Mouse (Mus musculus) gastrocnemius, postnatal 25 days (tissue): ENCODE data around the gene C5ar1. TPM values are rescaled to one million over a fixed set of nuclear protein-coding genes. Genes with fewer than 3 reads are reported as not detected.

Experiments used
- DNase-seq: peaks from one replicate; pipeline ENCODE4 v3.0.0; 2022
- total RNA-seq, 2 experiments: library from RNA; stranded (reverse); gene quantifications; 1 replicate in 1 of 2; 2 replicates in 1 of 2; pipeline ENCODE4 v1.2.3; 2021

The C5ar1 gene
- total RNA-seq, 2 experiments from 2014 or later, result 1.6 to 2.9 TPM

DNA sequence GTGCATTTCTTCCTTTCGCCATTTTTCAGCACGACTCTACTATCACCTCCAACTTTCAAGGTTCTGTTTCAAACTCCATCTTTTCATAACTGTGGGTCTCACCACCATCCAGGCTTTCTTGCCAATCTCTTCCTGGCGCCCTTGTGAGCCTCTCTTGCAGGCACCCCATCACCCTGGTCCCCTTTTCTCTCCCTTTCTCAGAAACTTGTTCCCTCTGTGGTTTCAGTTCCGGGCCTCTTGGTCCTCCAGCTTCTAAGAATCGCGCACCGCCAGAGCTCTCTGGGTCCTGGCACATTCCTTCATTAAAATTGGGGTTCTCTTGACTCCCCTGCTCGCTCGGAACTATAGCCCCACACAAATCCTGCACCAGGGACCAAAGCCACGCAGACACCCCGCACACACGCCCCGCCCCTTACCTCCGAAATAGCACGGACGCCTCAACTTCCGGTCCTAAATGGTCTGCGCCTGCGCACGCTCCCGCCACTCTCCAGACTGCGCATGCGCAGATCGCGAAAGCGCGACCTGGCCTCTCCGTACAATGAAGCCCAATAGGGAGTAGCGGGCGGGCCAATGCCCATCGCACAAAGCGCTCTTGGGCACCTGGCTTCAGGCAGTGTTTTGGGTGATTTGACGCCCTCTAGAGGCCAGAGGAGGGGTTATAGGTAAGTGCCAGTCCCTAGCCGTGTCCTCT lies 37.6 kb downstream of the C5ar1 start, which contains the start of gene Dhx34:
Gene Dhx34 (minus strand): TSS at position 456 of the 691 bp plus-strand sequence.
- DNase-seq, result peak; percentile 93

DNA sequence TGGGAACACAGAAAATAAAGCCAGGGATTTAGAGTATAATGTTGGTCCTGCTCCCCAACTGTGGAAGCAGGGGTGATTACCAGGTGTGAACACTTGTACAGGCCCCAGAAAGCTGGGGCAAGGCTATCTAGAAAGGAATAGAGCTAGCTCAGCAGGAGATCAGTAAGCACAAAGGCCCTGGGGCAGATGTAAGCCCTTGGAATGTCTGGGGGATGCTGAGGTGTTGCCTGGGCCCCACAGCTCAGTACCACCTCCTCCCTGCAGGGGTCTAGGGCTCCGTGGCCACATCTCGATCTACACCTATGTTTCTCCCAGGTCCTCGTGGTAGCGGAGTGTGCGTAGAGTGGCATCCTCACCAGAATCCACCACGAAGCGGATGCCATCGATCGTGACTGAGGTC lies 45.4 kb downstream of the C5ar1 start:
- DNase-seq, result no peak

DNA sequence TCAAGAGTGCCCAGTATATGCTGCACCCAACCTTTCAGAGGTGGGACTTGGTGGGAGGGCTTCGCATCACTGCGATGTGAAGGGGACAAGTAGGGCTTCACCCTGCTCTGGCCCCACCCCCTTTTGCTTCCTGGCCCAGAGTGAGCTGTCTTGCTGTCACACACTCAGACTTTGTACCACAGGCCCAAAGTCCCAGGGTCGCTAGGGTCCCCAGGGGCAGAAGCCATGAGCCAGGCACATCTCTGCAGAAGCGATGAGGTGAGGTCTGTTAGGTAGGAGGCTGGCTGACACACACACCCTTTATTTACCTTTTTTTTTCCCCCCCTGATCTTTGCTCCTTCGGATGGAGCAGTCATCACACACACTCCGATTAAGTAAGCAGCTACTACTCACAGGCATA lies 46.1 kb downstream of the C5ar1 start:
- no peak for DNase-seq

DNA sequence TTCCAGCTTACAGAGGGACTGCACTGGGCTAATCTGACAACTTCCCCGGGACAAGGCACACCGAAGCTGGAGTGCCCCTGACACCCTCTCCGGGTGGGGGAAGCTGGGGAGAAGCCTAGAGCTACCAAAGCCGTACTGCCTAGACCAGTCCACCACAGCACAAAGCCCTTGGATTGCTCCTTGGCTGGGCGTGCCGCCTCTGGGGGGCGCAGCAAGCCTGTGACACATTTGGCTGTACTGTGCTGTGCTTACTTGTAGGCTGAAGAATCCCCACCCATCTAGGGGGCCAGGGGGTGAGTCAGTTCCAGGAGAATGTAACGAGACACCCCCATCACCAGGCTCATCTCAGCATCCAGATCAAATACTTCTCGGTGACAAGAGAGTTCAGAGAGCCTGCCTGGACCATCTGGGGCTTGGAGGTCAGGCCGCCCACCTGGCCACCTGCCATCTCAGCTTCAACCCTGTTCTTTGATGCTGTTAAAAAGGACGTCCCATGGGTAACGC lies 48.4 kb downstream of the C5ar1 start:
- no peak for DNase-seq

DNA sequence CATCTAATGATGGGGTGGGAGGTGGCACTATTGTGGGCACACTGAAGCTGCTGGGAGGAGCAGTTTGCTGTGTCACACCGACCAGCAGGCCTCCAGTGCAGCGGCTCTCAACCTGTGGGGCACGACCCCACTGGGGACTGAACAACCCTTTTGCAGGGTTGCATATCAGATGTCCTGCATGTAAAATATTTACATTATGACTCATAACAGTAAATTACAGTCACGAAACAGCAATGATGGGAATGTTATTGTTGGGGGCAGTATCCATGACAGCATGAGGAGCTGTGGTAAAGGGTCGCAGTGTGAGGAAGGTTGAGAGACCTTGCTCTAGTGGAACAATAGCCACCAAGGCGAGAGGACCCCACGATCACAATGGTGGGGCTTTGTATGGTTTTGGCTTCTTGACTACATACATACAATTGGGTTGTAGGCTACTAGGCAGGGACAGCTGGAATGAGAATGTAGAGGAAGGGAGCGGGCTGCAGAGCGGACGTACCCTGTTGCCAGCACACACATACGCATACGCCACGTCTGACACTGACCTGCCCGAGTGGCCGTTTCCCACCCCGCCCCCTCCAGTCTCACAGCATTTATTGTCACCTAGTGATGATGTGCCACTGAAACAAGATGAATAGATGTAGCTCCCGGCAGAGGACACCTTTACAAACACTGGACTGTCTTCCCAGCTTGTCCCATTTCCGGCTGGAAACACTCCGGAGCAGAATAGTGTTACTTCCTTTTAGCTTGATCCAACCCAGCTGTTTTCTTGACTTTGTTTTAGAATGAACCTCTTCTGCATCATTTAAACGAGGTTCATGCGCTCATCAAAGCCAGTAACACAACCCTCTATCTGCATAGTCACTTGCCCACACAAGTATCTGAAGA lies 50.3 kb downstream of the C5ar1 start:
- DNase-seq, result no peak

DNA sequence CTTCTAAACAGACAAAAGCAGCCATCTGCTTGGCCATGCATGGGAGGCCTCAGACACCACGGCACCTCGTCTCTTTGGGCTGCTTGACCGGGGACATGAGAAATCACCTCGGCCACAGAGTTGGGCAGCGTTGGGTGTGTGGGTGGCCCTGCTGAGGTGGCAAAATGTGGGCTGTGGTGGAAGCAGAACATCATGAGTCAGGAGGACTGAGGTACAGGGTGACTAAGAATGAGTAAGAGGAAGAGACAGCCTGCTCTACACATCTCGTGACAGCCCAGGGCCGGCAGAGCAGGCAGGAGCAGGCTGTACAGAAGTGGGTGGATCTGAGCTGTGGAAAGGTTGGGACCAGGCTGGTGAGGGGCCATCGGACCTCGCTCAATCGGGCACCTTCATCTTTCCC lies 51.8 kb downstream of the C5ar1 start:
- peak; percentile 28 for DNase-seq

DNA sequence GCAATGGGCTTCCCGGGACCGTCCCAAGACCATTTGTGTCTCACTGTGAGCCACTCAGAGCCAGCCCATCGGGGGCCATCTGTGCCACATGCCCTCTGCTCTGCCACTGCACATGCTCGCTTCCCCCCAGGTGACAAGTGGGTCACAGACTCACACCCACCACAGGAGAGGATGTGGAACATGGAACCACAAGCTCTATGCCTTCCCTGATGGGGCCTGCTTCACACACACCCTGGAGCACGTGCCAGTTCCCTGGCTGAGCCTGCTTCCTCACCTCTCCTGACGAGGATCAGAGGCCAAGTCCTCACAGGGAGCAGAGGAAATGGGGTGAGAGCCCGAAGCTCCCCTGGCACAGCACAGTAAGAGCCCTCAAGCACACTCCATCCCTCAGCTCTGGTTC lies 52.3 kb downstream of the C5ar1 start:
- no peak for DNase-seq

DNA sequence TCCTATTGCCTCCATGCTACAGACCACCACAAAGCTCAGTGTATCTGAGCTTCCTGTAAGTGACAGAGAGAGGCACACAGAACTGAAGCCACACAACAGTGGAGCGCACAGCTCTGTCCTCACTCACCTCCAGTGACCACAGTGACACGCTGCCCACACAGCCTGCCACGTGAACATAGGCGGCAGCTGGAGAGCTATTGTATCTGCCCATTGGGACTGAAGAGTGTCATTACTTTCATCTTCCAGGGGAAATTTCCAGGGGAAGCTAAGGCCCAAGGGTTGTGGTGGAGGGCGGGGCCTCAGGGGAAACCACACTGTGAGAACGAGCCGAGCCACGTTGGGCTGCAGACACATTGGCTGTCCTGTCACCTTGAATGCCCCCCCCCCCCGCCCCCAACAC lies 54.5 kb downstream of the C5ar1 start:
- DNase-seq, result no peak

DNA sequence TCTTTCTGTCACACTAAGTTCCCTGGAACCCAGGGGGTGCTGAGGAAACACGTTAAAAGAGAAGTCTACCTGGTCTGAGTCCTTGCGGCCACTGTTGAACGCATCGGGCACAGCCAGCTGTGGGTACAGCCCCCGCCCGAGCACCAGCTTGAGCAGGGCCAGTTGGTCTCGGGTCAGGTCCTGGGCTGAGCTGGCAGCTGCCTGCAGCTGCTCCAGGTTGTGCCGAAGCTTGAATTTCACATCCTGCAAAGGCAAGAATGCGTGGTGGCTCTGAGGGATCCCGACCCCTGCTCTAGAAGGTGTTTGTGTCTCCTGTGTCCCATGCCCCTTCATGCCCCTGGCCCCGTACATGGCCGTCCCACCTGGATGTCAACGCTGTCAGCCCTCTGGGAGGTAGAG lies 55.8 kb downstream of the C5ar1 start:
- DNase-seq, result no peak

DNA sequence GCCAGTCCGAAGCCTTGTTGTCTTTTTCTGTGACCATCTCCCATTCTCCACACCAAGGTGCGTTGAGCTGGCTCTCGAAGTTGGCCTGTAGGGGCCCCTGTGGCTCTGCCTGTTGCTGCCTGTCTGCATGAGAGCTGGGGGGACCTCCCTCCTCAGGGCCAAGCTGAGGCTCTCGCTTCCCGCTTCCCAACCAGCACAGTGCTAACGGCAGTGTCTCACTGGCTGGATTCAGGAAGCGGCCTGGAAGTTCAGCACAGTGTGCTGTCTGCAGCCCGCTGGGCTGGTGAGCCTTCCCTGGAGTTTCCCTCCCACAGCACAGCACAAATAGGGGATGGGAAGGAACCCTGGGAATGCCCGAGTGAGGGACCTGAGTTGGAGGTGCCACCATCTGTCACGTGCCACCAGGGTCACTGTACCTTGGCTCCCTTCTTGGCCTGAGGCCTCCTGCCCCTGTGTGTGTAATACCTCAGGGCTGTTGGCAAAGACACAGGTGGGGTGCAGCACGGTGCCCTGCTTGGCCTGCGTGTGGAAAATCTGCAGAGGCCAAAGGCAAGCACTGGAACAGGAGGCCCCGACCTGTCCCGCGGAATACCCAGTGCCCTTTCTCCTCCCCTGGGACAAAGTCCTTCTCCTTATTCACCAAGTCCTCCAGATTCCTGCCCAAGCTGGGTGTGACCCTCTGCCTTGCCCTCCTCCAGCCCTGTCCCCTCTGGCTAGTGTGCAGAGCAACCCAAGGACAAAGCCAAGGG lies 56.4 kb downstream of the C5ar1 start:
- no peak for DNase-seq

DNA sequence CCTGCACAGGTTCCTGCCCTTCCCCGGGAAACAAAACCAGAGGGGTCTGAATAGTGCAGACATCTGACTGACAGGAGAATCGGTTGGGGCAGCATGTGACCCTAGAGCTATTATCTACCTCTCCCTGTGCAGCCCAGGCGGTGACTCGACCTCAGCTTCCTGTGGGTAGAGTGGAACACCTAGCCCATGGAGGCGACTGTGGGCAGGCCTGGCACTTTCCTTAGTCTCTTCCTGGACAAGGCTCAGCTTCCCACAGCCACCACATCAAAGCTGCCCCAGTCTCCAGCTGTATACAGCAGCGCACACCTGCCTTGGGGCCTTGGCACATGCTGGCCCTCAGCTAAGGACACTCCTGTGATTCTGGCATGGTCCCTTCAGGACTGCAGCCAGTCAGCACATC lies 58.2 kb downstream of the C5ar1 start:
- no peak for DNase-seq

DNA sequence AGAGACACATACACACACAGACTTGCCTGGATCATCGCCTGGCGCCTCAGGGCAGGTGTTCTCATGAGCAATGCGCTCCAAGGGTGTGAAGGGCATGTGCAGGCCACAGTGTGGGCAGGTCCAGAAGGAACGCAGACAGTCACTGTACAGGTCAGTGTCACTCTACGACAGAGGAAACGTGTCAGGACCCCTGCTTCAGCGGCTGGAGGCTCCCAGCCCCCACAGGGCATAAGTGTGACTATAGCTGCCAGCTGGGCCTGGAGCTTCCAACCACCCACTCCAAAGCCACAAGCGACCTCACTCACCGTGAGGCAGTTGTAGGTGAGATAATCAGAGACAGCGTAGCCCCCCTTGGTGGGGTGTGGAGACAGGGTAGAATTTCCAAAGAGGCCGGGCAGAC lies 60.8 kb downstream of the C5ar1 start:
- DNase-seq, result no peak

DNA sequence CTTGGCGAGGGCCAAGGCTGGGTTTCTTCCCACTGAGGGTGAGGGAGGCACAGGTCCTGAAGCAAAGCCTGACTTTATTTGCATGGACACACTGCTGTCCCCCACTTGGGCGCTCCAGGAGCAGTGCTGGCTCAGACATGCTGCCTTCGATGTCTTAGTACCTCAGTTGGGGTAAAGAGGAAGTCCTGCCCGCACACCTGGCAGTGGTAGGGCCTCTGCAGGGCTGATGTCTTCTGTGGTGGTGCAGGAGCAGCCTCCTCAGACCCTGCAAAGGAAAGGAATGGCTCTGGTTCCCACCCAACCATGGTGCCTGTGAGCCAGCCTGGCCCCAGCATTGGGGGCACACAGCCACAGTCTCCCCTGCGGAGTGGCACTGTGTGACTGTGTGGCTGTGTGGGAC lies 62.2 kb downstream of the C5ar1 start:
- no peak for DNase-seq

Other genes starting within 250 kb of the C5ar1 start
- gene Bicra, start 211.6 kb downstream of the C5ar1 start, total RNA-seq, result 1 to 10 TPM; 5.1 to 6.1 TPM
- gene Zfp541, start 197.7 kb downstream of the C5ar1 start, total RNA-seq, result not detected
- 100 to 1,000 TPM in 1 of 2 experiments, 10 to 100 TPM in 1; 71.2 to 105 TPM for gene Napa, start 161.1 kb downstream of the C5ar1 start, total RNA-seq
- gene Kptn, start 139.6 kb downstream of the C5ar1 start, total RNA-seq, result 10 to 100 TPM; 10.7 to 11.1 TPM
- under 1 TPM; 0.15 to 0.16 TPM for gene Slc8a2, start 129.7 kb downstream of the C5ar1 start, total RNA-seq
- 1 to 10 TPM in 1 of 2 experiments, under 1 TPM in 1; 0.97 to 1.9 TPM for gene Meis3, start 84.5 kb downstream of the C5ar1 start, total RNA-seq
- gene Dhx34, start 37.5 kb downstream of the C5ar1 start, total RNA-seq, result 1 to 10 TPM; 3.2 to 3.4 TPM
- under 1 TPM; 0.13 to 0.23 TPM for gene C5ar2, start 15.4 kb downstream of the C5ar1 start, total RNA-seq
- gene Inafm1, start 14.1 kb upstream of the C5ar1 start, total RNA-seq, result 10 to 100 TPM; 13.1 to 13.2 TPM
- 10 to 100 TPM; 29.1 to 36.9 TPM for gene Ccdc9, start 27.3 kb upstream of the C5ar1 start, total RNA-seq
- 1 to 10 TPM; 1.7 to 2.4 TPM for gene Bbc3, start 48.9 kb upstream of the C5ar1 start, total RNA-seq
- gene Sae1, start 128.3 kb upstream of the C5ar1 start, total RNA-seq, result 10 to 100 TPM; 25.2 to 26.4 TPM
- 10 to 100 TPM; 22.4 to 25.6 TPM for gene Zc3h4, start 141.4 kb upstream of the C5ar1 start, total RNA-seq
- 10 to 100 TPM; 37.4 to 39.4 TPM for gene Tmem160, start 193.2 kb upstream of the C5ar1 start, total RNA-seq
- not detected for gene Npas1, start 218.2 kb upstream of the C5ar1 start, total RNA-seq